Mouse (Mus musculus) cerebellum, adult 2 months (tissue): Measurements from ENCODE around the gene Sbf2.

Source experiments
- CTCF ChIP-seq: fragments of 200-500 bp; IDR thresholded peaks from 2 replicates; pipeline ENCODE4 v1.5.1; 2011; ENCODE audit warnings: low read depth, mild to moderate bottlenecking, control low read depth, low read length, moderate library complexity, borderline replicate concordance; ENCODE audit not compliant: insufficient read depth
- POLR2A ChIP-seq: fragments of 200-500 bp; IDR thresholded peaks from 2 replicates; pipeline ENCODE4 v1.6.1; 2011; ENCODE audit warnings: low read length, control low read depth, borderline replicate concordance; ENCODE audit not compliant: insufficient read depth

GRCm38 (mm10) chr7:110555260-110555659 is 59.5 kb downstream of the Sbf2 start:
- TF ChIP-seq CTCF (no peak), POLR2A (no peak)
